Comparison of ENCODE assay signal across 9 mouse cellular contexts in genomic region chr11:52297352-52297751, GRCm38 (mm10). TPM values are rescaled to one million over a fixed set of nuclear protein-coding genes. Genes with fewer than 3 reads are reported as not detected.
A peak's percentile ranks its signal among the peaks of the same experiment; 100 is the strongest.
DNase-seq lines count a peak whose midpoint lies in the region; ATAC-seq and TF ChIP-seq lines count a peak whose summit lies in the region.
"Had no signal": no experiment of that assay in that cellular context is flagged by ENCODE, and none has a peak within 500 bp of the region (broad histone marks: within the 10 kb centered on the region; RNA-seq: fewer than 3 reads in every experiment).

No protein-coding gene starts in this region.

- no peak overlapping the region for H3K27ac ChIP-seq in midbrain, embryonic 11.5 days (ENCODE audit: low read depth, low read length)
- no peak overlapping the region for H3K27ac ChIP-seq in midbrain, embryonic 16.5 days (ENCODE audit: low read length)
- H3K27ac ChIP-seq in gastrocnemius, adult 2 months: no peak overlapping the region

- H3K27me3 ChIP-seq in midbrain, embryonic 11.5 days (ENCODE audit: control insufficient read depth, insufficient read depth, low read length): no peaks in the 10 kb centered on the region
- H3K27me3 ChIP-seq in midbrain, embryonic 16.5 days (ENCODE audit: control insufficient read depth, insufficient read depth, low read depth, low read length): no peaks in the 10 kb centered on the region
- no peaks in the 10 kb centered on the region; the same call in 1 of the 2 replicates for H3K27me3 ChIP-seq in splenic B cell, adult 2 months (ENCODE audit: control insufficient read depth, insufficient read depth, low read length, poor library complexity, severe bottlenecking)

- 15% methylated on average over 9 of the region's 9 CpGs for WGBS in midbrain, embryonic 11.5 days
- WGBS in midbrain, embryonic 16.5 days: 13% methylated on average over 9 of the region's 9 CpGs

- intact Hi-C loops in gastrocnemius, adult 2 months (cut with DNase I): loop anchor here (2.0 to 5.0 kb wide), 2 partner anchors 43 to 45 kb away; no protein-coding TSS in a partner anchor
- intact Hi-C loops in left cerebral cortex, postnatal 36 days (cut with DNase I): loop anchor here (2.0 to 5.0 kb wide), 2 partner anchors 43 to 45 kb away; no protein-coding TSS in a partner anchor

- no peaks in the 10 kb centered on the region for H3K36me3 ChIP-seq in midbrain, embryonic 11.5 days (ENCODE audit: control insufficient read depth, insufficient read depth, low read length)
- no peaks in the 10 kb centered on the region for H3K36me3 ChIP-seq in midbrain, embryonic 16.5 days (ENCODE audit: control insufficient read depth, insufficient read depth, low read length)
- H3K36me3 ChIP-seq in splenic B cell, adult 2 months (ENCODE audit: control insufficient read depth, insufficient read depth, low read length, poor library complexity, severe bottlenecking): no peaks in the 10 kb centered on the region

- peak; percentile 61; the same call in 1 of the 2 replicates for ATAC-seq in midbrain, embryonic 11.5 days (ENCODE audit: low FRiP score)
- no peak for ATAC-seq in midbrain, embryonic 16.5 days
- peak; percentile 81 for ATAC-seq in monocyte, adult 5-6 weeks (replicated peaks; ENCODE audit: insufficient number of reproducible peaks, low FRiP score, low TSS enrichment, poor library complexity, severe bottlenecking)

- H3K4me2 ChIP-seq in midbrain, embryonic 11.5 days: no peak overlapping the region
- H3K4me2 ChIP-seq in midbrain, embryonic 16.5 days (ENCODE audit: low read length): no peak overlapping the region

- H3K9me3 ChIP-seq in midbrain, embryonic 11.5 days (ENCODE audit: control insufficient read depth, low read length): no peaks in the 10 kb centered on the region
- H3K9me3 ChIP-seq in midbrain, embryonic 16.5 days (replicated peaks; ENCODE audit: control insufficient read depth, low read length, poor library complexity, severe bottlenecking): no peaks in the 10 kb centered on the region

- no peak overlapping the region for H3K4me3 ChIP-seq in midbrain, embryonic 11.5 days (ENCODE audit: low read depth, low read length)
- no peak overlapping the region for H3K4me3 ChIP-seq in midbrain, embryonic 16.5 days (ENCODE audit: low read depth, low read length)
- no peak overlapping the region for H3K4me3 ChIP-seq in gastrocnemius, adult 2 months
- H3K4me3 ChIP-seq: myocyte had no signal

- no peaks in the 10 kb centered on the region for H3K4me1 ChIP-seq in midbrain, embryonic 11.5 days (ENCODE audit: control insufficient read depth, insufficient read depth, low read length)
- H3K4me1 ChIP-seq in midbrain, embryonic 16.5 days (ENCODE audit: control insufficient read depth, insufficient read depth, low read length): no peaks in the 10 kb centered on the region

- TF ChIP-seq CTCF in gastrocnemius, adult 2 months (IDR thresholded peaks at IDR 0.05): no peak; the same call in 1 of the 2 replicates

- no peak overlapping the region for H3K9ac ChIP-seq in midbrain, embryonic 11.5 days (ENCODE audit: low read length)
- no peak overlapping the region for H3K9ac ChIP-seq in midbrain, embryonic 16.5 days (ENCODE audit: low read depth, low read length)

- peak; percentile 93 for DNase-seq in midbrain, embryonic 11.5 days (ENCODE audit: low spot score, missing footprints)
- DNase-seq in cerebellum, postnatal 14 days: peak; percentile 85 to 86
- peak; percentile 86 for DNase-seq in gastrocnemius, adult 2 months
- DNase-seq in kidney, adult 11 months: peak; percentile 53
- peak; percentile 60 to 65 for DNase-seq in left cerebral cortex, postnatal 36 days (ENCODE audit: low spot score in 2 of 2)
- DNase-seq in splenic B cell, adult 2 months (ENCODE audit: low read depth, low spot score): peak; percentile 83

RNA-seq across cellular contexts. Expression of gene Tcf7, which starts 14.5 kb away (rescaled TPM):
- polyA plus RNA-seq in midbrain, embryonic 11.5 days (2014; fragmentation: Nextera tagmentation; extraction: Ambion mirVana): 8.0 and 10.7 TPM in 2 replicates
- 2.3 and 3.2 TPM in 2 replicates for polyA plus RNA-seq in midbrain, embryonic 16.5 days (2015; fragmentation: Nextera tagmentation; extraction: Ambion mirVana)
- under 1 TPM; 0.31 to 0.59 TPM for total RNA-seq in gastrocnemius, adult 2 months (2021)
- total RNA-seq in left cerebral cortex, postnatal 36 days (2021): 1 to 10 TPM; 3.3 to 6.3 TPM
- total RNA-seq in monocyte, adult 5-6 weeks (2017): 3.4 to 17.2 TPM (median 3.9 TPM) in 3 replicates
